8 mouse cellular contexts compared by ENCODE assay signal in the genomic region with DNA sequence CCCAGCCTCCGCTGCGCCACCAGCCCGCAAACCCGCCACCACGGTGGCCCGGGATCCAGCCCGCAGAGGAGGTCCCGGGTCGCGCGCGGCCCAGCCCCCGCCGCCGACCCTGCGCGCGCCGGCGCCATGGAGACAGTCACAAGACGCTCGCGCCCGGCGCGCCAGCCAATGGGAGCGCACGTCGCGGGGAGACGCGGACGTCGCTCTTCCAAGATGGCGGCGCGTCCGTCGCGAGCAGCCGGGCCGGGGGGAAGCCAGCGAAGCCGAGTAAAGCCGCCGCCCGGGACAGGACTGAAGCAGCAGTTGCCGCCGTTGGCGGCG. TPM values are rescaled to one million over a fixed set of nuclear protein-coding genes. Genes with fewer than 3 reads are reported as not detected.
DNase-seq lines count a peak whose midpoint lies in the region; ATAC-seq lines count a peak whose summit lies in the region.

A gene (plus strand): TSS at position 188 of the 321 bp plus-strand sequence.

- H3K27me3 ChIP-seq in erythroblast, embryonic 14.5 days (ENCODE audit: control insufficient read depth), result no peaks in the 10 kb centered on the region
- H3K27me3 ChIP-seq in heart, embryonic 13.5 days (replicated peaks), result no peaks in the 10 kb centered on the region
- H3K27me3 ChIP-seq in liver, embryonic 12.5 days (replicated peaks), result no peaks in the 10 kb centered on the region
- H3K27me3 ChIP-seq in stomach, embryonic 14.5 days (ENCODE audit: control insufficient read depth, insufficient read depth, low read length), result no peaks in the 10 kb centered on the region

- peak within 1 kb of the TSS; percentile 96 for H3K4me3 ChIP-seq in erythroblast, embryonic 14.5 days (replicated peaks)
- peak within 1 kb of the TSS; percentile 97 for H3K4me3 ChIP-seq in heart, embryonic 13.5 days
- peak within 1 kb of the TSS; percentile 92 for H3K4me3 ChIP-seq in liver, embryonic 12.5 days
- peak within 1 kb of the TSS; percentile 91 for H3K4me3 ChIP-seq in stomach, embryonic 14.5 days (ENCODE audit: low read depth, low read length)

- WGBS in heart, embryonic 13.5 days, result 0% methylated on average over 51 of the region's 51 CpGs
- WGBS in liver, embryonic 12.5 days (ENCODE audit: insufficient replicate concordance), result under 1% methylated on average over 51 of the region's 51 CpGs
- 0% methylated on average over 43 of the region's 51 CpGs for WGBS in stomach, embryonic 14.5 days

- H3K9me3 ChIP-seq in erythroblast, embryonic 14.5 days (ENCODE audit: control insufficient read depth, low read length), result no peaks in the 10 kb centered on the region
- no peaks in the 10 kb centered on the region for H3K9me3 ChIP-seq in heart, embryonic 13.5 days
- no peaks in the 10 kb centered on the region for H3K9me3 ChIP-seq in liver, embryonic 12.5 days (replicated peaks)
- H3K9me3 ChIP-seq in stomach, embryonic 14.5 days (ENCODE audit: control insufficient read depth, low read depth, low read length), result no peaks in the 10 kb centered on the region

- H3K36me3 ChIP-seq in erythroblast, embryonic 14.5 days (ENCODE audit: control insufficient read depth), result no peaks in the 10 kb centered on the region
- no peaks in the 10 kb centered on the region for H3K36me3 ChIP-seq in heart, embryonic 13.5 days
- no peaks in the 10 kb centered on the region for H3K36me3 ChIP-seq in liver, embryonic 12.5 days
- H3K36me3 ChIP-seq in stomach, embryonic 14.5 days (ENCODE audit: control insufficient read depth, insufficient read depth, low read length), result no peaks in the 10 kb centered on the region

- H3K27ac ChIP-seq in heart, embryonic 13.5 days (replicated peaks), result peak within 1 kb of the TSS; percentile 97
- H3K27ac ChIP-seq in liver, embryonic 12.5 days, result peak within 1 kb of the TSS; percentile 96
- H3K27ac ChIP-seq in stomach, embryonic 14.5 days (ENCODE audit: low read length), result peak within 1 kb of the TSS; percentile 90

- ATAC-seq in heart, embryonic 13.5 days (ENCODE audit: extremely low read depth, insufficient number of reproducible peaks, low FRiP score, low TSS enrichment), result peak; percentile 94
- peak; percentile 97 for ATAC-seq in liver, embryonic 12.5 days
- peak; percentile 98 for ATAC-seq in stomach, embryonic 14.5 days (ENCODE audit: insufficient number of reproducible peaks, insufficient read depth, low FRiP score, low read depth)

- peak; percentile 95 for DNase-seq in CD4-positive, CD25-positive, alpha-beta regulatory T cell, adult 2 months (ENCODE audit: low read depth, low spot score)
- DNase-seq in brain, embryonic 18.5 days (ENCODE audit: low read depth, low spot score), result peak; percentile 83
- DNase-seq in kidney, postnatal 10 days, result peak; percentile 95
- peak; percentile 91 for DNase-seq in naive thymus-derived CD4-positive, alpha-beta T cell, adult 2 months (ENCODE audit: low read depth)

- peak within 1 kb of the TSS; percentile 85 for H3K4me2 ChIP-seq in heart, embryonic 13.5 days
- H3K4me2 ChIP-seq in liver, embryonic 12.5 days, result peak within 1 kb of the TSS; percentile 90
- peak within 1 kb of the TSS; percentile 65 for H3K4me2 ChIP-seq in stomach, embryonic 14.5 days (replicated peaks; ENCODE audit: low read depth, low read length)

- peaks cover 20% of the 10 kb centered on the region for H3K4me1 ChIP-seq in erythroblast, embryonic 14.5 days (ENCODE audit: control insufficient read depth)
- peaks cover 45% of the 10 kb centered on the region for H3K4me1 ChIP-seq in heart, embryonic 13.5 days
- H3K4me1 ChIP-seq in liver, embryonic 12.5 days, result peaks cover 20% of the 10 kb centered on the region
- peaks cover 9% of the 10 kb centered on the region for H3K4me1 ChIP-seq in stomach, embryonic 14.5 days (ENCODE audit: control insufficient read depth, insufficient read depth, low read length)

- peak within 1 kb of the TSS; percentile 98 for H3K9ac ChIP-seq in heart, embryonic 13.5 days
- H3K9ac ChIP-seq in liver, embryonic 12.5 days, result peak within 1 kb of the TSS; percentile 96
- H3K9ac ChIP-seq in stomach, embryonic 14.5 days (replicated peaks; ENCODE audit: low read depth, low read length), result peak within 1 kb of the TSS; percentile 84

RNA-seq across cellular contexts. Expression of the gene that starts here (rescaled TPM):
- 0.04 and 0.20 TPM in 2 replicates for polyA plus RNA-seq in erythroblast, embryonic 14.5 days (2012)
- polyA plus RNA-seq in heart, embryonic 13.5 days (2015; fragmentation: Nextera tagmentation; extraction: Ambion mirVana), result 24.5 and 28.7 TPM in 2 replicates
- 8.4 and 10.3 TPM in 2 replicates for polyA plus RNA-seq in liver, embryonic 12.5 days (2016; fragmentation: Nextera tagmentation; extraction: Ambion mirVana)
- 24.8 and 30.2 TPM in 2 replicates for polyA plus RNA-seq in stomach, embryonic 14.5 days (2014; fragmentation: Nextera tagmentation; extraction: Ambion mirVana)

Comparison
In these comparisons a context has a peak if more than half of its experiments do, and no peak if none do; other contexts are left out.
1. Peak in every context shown above with its lines: DNase-seq, ATAC-seq, H3K4me3 ChIP-seq and H3K27ac ChIP-seq.